Mouse (Mus musculus): Measurements from ENCODE around the gene Traf3. TPM values are rescaled to one million over a fixed set of nuclear protein-coding genes. Genes with fewer than 3 reads are reported as not detected.
A peak's percentile ranks its signal among the peaks of the same experiment; 100 is the strongest.

Gene Traf3
- polyA plus RNA-seq, 1 experiment from 2014 or later, result 11.7 TPM

DNA sequence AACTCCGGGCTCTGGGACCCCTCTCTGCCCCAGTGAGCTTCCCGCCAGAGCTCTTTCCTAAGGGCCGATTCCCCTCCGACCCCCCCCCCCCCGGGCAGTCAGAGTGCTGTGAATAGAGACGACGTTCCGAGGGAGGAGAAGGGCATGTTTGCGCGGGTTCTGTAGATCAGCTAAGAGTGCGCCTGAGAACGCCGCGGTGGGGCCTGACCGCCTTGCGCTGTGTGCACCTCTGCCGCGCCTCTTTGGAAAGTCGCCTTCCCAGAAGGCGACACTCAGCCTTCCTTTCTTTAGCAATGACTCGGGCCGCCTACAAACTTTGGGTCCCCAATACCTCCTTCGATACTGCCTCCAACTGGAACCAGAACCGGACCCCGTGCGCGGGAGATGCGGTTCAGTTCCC lies 105.2 kb downstream of the Traf3 start:
- DNase-seq (no peak), ATAC-seq (ENCODE audit: insufficient read depth) (no peak)
- Histone ChIP-seq H3K4me1 (ENCODE audit: insufficient read depth) (peaks cover 10% of the 10 kb centered on the region), H3K9ac (no peak overlapping the region), H3K27ac (ENCODE audit: low read depth) (no peak overlapping the region), H3K4me2 (peak overlapping the region; percentile 36), H3K9me3 (ENCODE audit: low read depth, low read length) (no peaks in the 10 kb centered on the region), H3K27me3 (ENCODE audit: insufficient read depth, low read length) (peaks cover 69% of the 10 kb centered on the region), H3K36me3 (ENCODE audit: insufficient read depth) (0 out of 2 replicates have a peak, but pooled peaks cover 4% of the 10 kb centered on the region), H3K4me3 (ENCODE audit: low read depth, low read length) (peak overlapping the region; percentile 16; the same call in 1 of the 2 replicates)
- WGBS, result 8% methylated on average over 24 of the region's 28 CpGs
- no peak for TF ChIP-seq CTCF (IDR thresholded peaks at IDR 0.05; ENCODE audit: low read depth)

DNA sequence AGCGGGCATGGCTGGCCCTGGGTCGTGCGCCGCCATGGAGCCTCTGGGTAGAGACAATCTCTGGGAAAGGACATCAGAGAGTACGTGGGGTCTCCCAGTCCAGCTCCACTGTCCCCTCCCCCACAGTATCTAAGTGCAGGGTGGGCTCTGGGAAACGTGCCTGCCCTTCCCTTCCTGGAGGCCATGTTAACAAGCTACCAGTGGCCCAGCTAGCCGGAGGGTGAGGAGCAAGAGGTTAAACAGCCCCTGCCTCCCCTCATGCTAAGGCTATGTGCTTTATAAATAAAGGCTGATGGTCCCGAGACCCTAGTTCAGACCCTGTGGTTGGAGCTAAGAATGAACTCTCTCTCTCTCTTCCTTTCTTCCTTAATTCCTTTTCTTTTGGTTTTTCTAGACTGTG lies 105.8 kb downstream of the Traf3 start:
- 0 out of 2 replicates have a peak, but pooled peaks cover 4% of the 10 kb centered on the region for H3K36me3 ChIP-seq (ENCODE audit: insufficient read depth)
- no peaks in the 10 kb centered on the region for H3K9me3 ChIP-seq (ENCODE audit: low read depth, low read length)
- H3K27me3 ChIP-seq (ENCODE audit: insufficient read depth, low read length), result peaks cover 75% of the 10 kb centered on the region
- 0 out of 2 replicates have a peak overlapping the region, but pooled peaks have one; percentile 16 for H3K4me3 ChIP-seq (ENCODE audit: low read depth, low read length)
- H3K4me1 ChIP-seq (ENCODE audit: insufficient read depth), result peaks cover 10% of the 10 kb centered on the region
- peak overlapping the region; percentile 36; the same call in 1 of the 2 replicates for H3K4me2 ChIP-seq
- WGBS, result 20% methylated on average over 8 of the region's 8 CpGs
- H3K9ac ChIP-seq, result no peak overlapping the region
- ATAC-seq (ENCODE audit: insufficient read depth) (no peak; the same call in 1 of the 2 replicates), DNase-seq (no peak)
- H3K27ac ChIP-seq (ENCODE audit: low read depth), result no peak overlapping the region
- no peak for TF ChIP-seq CTCF (IDR thresholded peaks at IDR 0.05; ENCODE audit: low read depth)

- Histone ChIP-seq H3K4me2 (no peak overlapping the region), H3K36me3 (ENCODE audit: insufficient read depth) (no peaks in the 10 kb centered on the region), H3K9ac (no peak overlapping the region), H3K9me3 (ENCODE audit: low read depth, low read length) (no peaks in the 10 kb centered on the region), H3K4me1 (ENCODE audit: insufficient read depth) (peaks cover 10% of the 10 kb centered on the region), H3K4me3 (ENCODE audit: low read depth, low read length) (no peak overlapping the region), H3K27ac (ENCODE audit: low read depth) (no peak overlapping the region), H3K27me3 (ENCODE audit: insufficient read depth, low read length) (peaks cover 79% of the 10 kb centered on the region)
- TF ChIP-seq CTCF (IDR thresholded peaks at IDR 0.05; ENCODE audit: low read depth), result peak; percentile 91
- ATAC-seq (ENCODE audit: insufficient read depth) (no peak), DNase-seq (peak; percentile 90)
- 20% methylated on average over 12 of the region's 12 CpGs for WGBS
Measured at GRCm38 (mm10) chr12:111272420-111272819, 106.2 kb downstream of the Traf3 start.

DNA sequence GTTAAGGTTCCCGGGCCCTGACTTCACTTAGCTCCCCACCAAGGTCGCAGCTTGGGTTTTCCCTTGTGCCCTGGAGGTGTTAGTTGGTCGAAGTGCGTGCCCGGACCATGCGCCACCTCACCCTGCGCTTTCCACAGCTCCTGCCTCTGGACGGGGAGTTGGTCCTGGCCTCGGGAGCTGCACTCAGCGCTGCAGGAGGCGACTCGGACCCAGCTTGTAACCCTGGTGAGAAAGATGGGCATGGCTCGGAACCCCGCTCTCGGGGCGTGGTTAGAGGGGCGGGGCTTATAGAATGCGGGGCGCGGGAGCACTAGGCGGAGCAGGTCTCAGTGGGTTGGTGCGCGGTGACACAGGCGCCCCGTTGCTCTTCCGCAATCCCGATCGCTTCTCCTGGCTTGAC lies 107.8 kb downstream of the Traf3 start:
- Histone ChIP-seq H3K36me3 (ENCODE audit: insufficient read depth) (no peaks in the 10 kb centered on the region), H3K9me3 (ENCODE audit: low read depth, low read length) (peaks cover 4% of the 10 kb centered on the region; the same call in 1 of the 2 replicates), H3K9ac (no peak overlapping the region), H3K4me2 (peak overlapping the region; percentile 70), H3K27me3 (ENCODE audit: insufficient read depth, low read length) (peaks cover 80% of the 10 kb centered on the region), H3K27ac (ENCODE audit: low read depth) (no peak overlapping the region), H3K4me3 (ENCODE audit: low read depth, low read length) (peak overlapping the region; percentile 42), H3K4me1 (ENCODE audit: insufficient read depth) (peaks cover 10% of the 10 kb centered on the region)
- ATAC-seq (ENCODE audit: insufficient read depth) (no peak; the same call in 1 of the 2 replicates), DNase-seq (peak; percentile 19)
- no peak for TF ChIP-seq CTCF (IDR thresholded peaks at IDR 0.05; ENCODE audit: low read depth)
- 2% methylated on average over 28 of the region's 28 CpGs for WGBS

DNA sequence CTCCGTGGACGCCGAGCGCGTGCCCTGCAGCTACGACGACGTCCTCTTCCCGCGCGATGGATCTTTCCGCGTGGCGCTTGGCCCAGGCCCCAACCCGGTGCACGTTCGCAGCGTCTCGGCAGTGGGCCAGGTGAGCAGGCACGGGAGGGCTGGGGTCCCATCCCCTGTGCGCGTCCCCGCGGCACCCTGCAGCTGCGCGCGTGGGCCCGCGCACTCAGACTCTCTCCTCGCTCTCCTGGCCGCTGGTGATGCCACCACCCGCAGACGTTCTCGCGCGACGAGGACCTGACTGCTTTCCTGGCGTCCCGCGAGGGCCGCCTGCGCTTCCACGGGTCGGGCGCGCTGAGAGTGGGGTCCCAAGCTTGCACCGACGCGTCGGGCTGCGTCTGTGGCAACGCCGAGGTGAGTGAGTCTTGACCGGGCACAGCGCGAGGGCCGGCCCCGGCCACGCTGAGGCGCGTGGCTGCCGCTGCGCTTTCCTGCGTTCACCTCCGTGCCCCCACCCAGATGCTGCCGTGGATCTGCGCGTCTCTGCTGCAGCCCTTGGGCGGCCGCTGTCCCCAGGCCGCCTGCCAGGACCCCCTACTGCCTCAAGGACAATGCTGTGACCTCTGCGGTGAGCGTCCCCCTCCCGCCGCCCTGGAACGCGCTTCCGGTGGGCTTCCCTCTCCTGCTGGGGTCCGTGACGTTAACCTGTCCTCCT lies 108.4 kb downstream of the Traf3 start:
- 1% methylated on average over 77 of the region's 80 CpGs for WGBS
- Histone ChIP-seq H3K4me3 (ENCODE audit: low read depth, low read length) (peak overlapping the region; percentile 42), H3K4me2 (peak overlapping the region; percentile 70), H3K27ac (ENCODE audit: low read depth) (no peak overlapping the region), H3K27me3 (ENCODE audit: insufficient read depth, low read length) (peaks cover 79% of the 10 kb centered on the region), H3K4me1 (ENCODE audit: insufficient read depth) (peaks cover 10% of the 10 kb centered on the region), H3K9me3 (ENCODE audit: low read depth, low read length) (peaks cover 4% of the 10 kb centered on the region; the same call in 1 of the 2 replicates), H3K36me3 (ENCODE audit: insufficient read depth) (no peaks in the 10 kb centered on the region), H3K9ac (no peak overlapping the region)
- TF ChIP-seq CTCF (IDR thresholded peaks at IDR 0.05; ENCODE audit: low read depth), result no peak
- DNase-seq (peak; percentile 19), ATAC-seq (ENCODE audit: insufficient read depth) (no peak)

DNA sequence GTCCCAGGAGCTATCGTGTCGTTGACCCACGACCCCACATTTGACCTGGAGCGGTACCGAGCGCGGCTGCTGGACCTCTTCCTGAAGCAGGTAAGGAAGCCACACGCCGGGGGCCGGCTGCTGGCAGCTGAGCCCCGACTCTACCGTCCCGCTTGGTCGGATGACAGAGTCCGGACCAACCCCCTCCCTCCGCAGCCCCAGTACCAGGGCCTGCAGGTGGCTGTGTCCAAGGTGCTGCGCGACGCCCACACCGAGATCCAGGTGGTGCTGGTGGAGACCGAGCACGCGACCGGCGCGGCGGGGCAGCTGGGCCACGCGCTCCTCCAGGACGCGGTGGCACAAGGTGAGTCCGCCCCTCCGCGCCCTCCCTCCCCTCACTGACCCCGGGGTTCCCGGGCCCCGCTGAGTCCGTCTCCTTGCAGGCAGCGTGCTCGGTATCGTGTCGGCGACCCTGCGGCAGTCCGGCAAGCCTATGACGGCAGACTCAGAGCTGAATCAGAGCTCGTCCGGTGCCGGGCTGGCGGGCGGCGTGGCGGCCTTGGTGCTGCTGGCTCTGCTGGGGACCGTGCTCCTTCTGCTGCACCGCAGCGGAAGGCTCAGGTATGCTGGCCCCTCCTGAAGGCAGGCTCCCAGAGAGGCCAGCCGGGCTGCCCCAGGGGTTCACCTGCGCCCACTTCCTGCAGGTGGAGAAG lies 109.1 kb downstream of the Traf3 start:
- under 1% methylated on average over 58 of the region's 58 CpGs for WGBS
- ATAC-seq (ENCODE audit: insufficient read depth) (0 out of 2 replicates have a peak, but pooled peaks have one; percentile 23), DNase-seq (peak; percentile 42)
- Histone ChIP-seq H3K27me3 (ENCODE audit: insufficient read depth, low read length) (peaks cover 72% of the 10 kb centered on the region), H3K4me3 (ENCODE audit: low read depth, low read length) (peak overlapping the region; percentile 42), H3K4me1 (ENCODE audit: insufficient read depth) (peaks cover 10% of the 10 kb centered on the region), H3K9me3 (ENCODE audit: low read depth, low read length) (peaks cover 4% of the 10 kb centered on the region; the same call in 1 of the 2 replicates), H3K9ac (no peak overlapping the region; the same call in 1 of the 2 replicates), H3K4me2 (peak overlapping the region; percentile 70), H3K27ac (ENCODE audit: low read depth) (no peak overlapping the region), H3K36me3 (ENCODE audit: insufficient read depth) (no peaks in the 10 kb centered on the region)
- no peak for TF ChIP-seq CTCF (IDR thresholded peaks at IDR 0.05; ENCODE audit: low read depth)

- peaks cover 10% of the 10 kb centered on the region for H3K4me1 ChIP-seq (ENCODE audit: insufficient read depth)
- peaks cover 61% of the 10 kb centered on the region for H3K27me3 ChIP-seq (ENCODE audit: insufficient read depth, low read length)
- H3K4me2 ChIP-seq, result no peak overlapping the region
- no peak for TF ChIP-seq CTCF (IDR thresholded peaks at IDR 0.05; ENCODE audit: low read depth)
- peaks cover 4% of the 10 kb centered on the region; the same call in 1 of the 2 replicates for H3K9me3 ChIP-seq (ENCODE audit: low read depth, low read length)
- 37% methylated on average over 6 of the region's 6 CpGs for WGBS
- no peak for DNase-seq
- H3K36me3 ChIP-seq (ENCODE audit: insufficient read depth), result no peaks in the 10 kb centered on the region
- H3K4me3 ChIP-seq (ENCODE audit: low read depth, low read length), result no peak overlapping the region
- H3K9ac ChIP-seq, result no peak overlapping the region
- no peak overlapping the region for H3K27ac ChIP-seq (ENCODE audit: low read depth)
- ATAC-seq (ENCODE audit: insufficient read depth), result no peak
Measured at GRCm38 (mm10) chr12:111276371-111276770, 110.2 kb downstream of the Traf3 start.

Measured in lung, embryonic 14.5 days (tissue).